Mouse (Mus musculus) cerebellum, adult 2 months (tissue): ENCODE results near the gene Lif. TPM values are rescaled to one million over a fixed set of nuclear protein-coding genes. Genes with fewer than 3 reads are reported as not detected.

Experiments
- DNase-seq, 2 experiments: peaks; one replicate each; pipeline ENCODE4 v3.0.0; 2021
- H3K27ac ChIP-seq: fragments of 200-500 bp; 2 replicates; pipeline ENCODE4 v1.5.1; 2012; ENCODE audit warnings: low read length, control low read depth, inconsistent platforms; ENCODE audit not compliant: insufficient read depth
- H3K27me3 ChIP-seq: fragments of 200-500 bp; 2 replicates; pipeline ENCODE4 v1.6.1; 2012; ENCODE audit warnings: inconsistent platforms, mild to moderate bottlenecking, low read length, moderate library complexity; ENCODE audit not compliant: control insufficient read depth, insufficient read depth
- H3K4me1 ChIP-seq: fragments of 200-500 bp; 2 replicates; pipeline ENCODE4 v1.6.1; 2011; ENCODE audit warnings: low read length; ENCODE audit not compliant: control insufficient read depth, insufficient read depth
- H3K4me3 ChIP-seq: fragments of 200-500 bp; replicated peaks from 2 replicates; pipeline ENCODE3; 2011; ENCODE audit warnings: mild to moderate bottlenecking, low read depth, low read length, control low read depth; ENCODE audit not compliant: insufficient read depth
- CTCF ChIP-seq: fragments of 200-500 bp; IDR thresholded peaks from 2 replicates; pipeline ENCODE4 v1.5.1; 2011; ENCODE audit warnings: low read depth, mild to moderate bottlenecking, control low read depth, low read length, moderate library complexity, borderline replicate concordance; ENCODE audit not compliant: insufficient read depth
- POLR2A ChIP-seq: fragments of 200-500 bp; IDR thresholded peaks from 2 replicates; pipeline ENCODE4 v1.6.1; 2011; ENCODE audit warnings: low read length, control low read depth, borderline replicate concordance; ENCODE audit not compliant: insufficient read depth
- WGBS: fragments of 180-500 bp; shearing (Covaris S2); methylation state at CpG from one replicate; pipeline ENCODE4 v1.1.7; 2018; 5-methylcytosine and 5-hydroxymethylcytosine counted together
- polyA plus RNA-seq: library from polyadenylated mRNA; depleted of rRNA; stranded (reverse); fragments of >200 nt; gene quantifications from 2 replicates; pipeline ENCODE4 v1.2.3, GENCODE M21; 2012

The Lif gene
- polyA plus RNA-seq, 1 experiment: 0.15 TPM

DNA sequence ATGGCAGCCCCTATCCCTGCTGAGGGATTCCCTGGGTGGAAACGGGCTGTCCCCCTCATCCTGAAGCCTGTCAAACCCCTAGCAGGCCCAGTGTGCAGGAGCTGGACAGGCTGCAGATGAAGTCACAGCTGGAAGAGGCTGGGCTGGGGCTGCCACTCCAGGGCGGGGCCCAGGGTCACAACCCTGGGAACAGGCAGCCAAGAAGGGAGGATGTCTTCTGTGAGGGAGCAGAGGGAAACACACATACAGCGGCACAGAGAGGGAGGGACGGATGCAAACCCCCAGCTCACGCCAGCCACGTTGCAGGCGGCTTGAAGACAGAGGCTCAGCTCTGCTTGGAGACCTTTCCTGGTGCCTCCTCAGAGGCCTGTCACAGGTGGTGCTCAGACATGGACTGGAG lies 6.7 kb downstream of the Lif start:
- TF ChIP-seq CTCF: no peak
- no peak for TF ChIP-seq POLR2A
- WGBS: 82% methylated on average over 7 of the region's 7 CpGs
- Histone ChIP-seq H3K4me1 (peaks cover 10% of the 10 kb centered on the region; the same call in 1 of the 2 replicates), H3K27me3 (no peaks in the 10 kb centered on the region; the same call in 1 of the 2 replicates), H3K27ac (no peak overlapping the region), H3K4me3 (no peak overlapping the region)
- no peak for DNase-seq

DNA sequence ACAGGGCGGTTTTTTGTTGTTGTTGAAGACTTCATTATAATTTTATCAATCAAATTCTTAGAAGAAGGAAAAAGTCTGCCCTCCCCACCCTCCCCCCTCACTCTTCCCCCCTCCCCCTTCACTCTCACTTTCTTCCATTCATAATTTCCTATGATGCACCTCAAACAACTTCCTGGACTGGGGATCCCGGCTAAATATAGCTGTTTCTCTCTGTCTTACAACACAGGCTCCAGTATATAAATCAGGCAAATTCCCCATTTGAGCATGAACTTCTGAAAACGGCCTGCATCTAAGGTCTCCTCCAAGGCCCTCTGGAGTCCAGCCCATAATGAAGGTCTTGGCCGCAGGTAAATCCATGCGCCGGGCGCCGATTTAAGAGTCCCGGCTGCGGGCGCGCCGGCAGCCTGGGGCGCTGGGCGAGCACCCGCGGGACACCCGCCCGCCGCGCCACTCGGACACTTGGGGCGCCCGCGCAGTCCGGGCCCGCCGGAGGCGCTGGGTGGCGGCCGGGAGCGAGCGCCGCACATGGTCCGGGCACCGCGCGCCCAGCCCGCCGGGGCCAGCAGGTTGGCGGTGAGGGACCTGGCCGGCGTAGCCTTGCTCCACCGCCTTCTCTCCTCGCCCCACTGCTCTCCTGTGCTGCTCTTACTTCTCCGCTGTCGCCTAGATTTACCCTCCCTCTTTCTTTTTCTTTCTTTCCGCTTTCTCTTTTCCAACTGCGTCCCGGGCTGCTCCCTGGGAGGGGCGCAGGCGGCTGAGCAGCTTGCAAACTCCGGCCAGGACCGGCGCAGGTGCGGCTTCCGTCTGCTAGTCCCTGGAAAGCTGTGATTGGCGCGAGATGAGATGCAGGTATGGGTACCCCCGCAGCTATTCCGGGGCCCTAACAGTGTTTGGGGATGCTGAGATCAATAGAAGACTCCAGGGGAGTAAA lies 9.2 kb downstream of the Lif start:
- Histone ChIP-seq H3K4me1 (no peaks in the 10 kb centered on the region), H3K27ac (no peak overlapping the region), H3K4me3 (peak overlapping the region; percentile 52), H3K27me3 (no peaks in the 10 kb centered on the region; the same call in 1 of the 2 replicates)
- peak; percentile 45 to 48 for DNase-seq
- 1% methylated on average over 61 of the region's 61 CpGs for WGBS
- TF ChIP-seq CTCF (no peak), POLR2A (no peak)

DNA sequence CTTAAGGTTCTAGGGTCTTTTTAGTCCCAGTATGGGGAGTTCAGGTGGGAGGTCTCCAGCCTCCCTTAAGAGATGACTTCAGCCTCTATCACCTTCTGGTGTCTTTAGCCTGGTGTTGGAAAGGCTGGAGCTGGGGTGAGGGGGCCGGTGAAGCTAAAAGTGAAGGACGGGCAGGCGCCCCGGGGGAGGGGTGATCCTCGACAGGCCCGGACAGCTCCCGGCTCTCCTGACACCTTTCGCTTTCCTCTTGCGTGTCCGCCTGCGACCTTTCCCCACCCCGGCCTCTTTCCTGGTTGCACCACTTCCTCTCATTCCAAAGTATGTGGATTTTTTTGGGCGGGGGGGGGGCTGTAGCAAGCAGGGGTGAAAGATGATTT lies 9.8 kb downstream of the Lif start:
- WGBS: 25% methylated on average over 13 of the region's 13 CpGs
- DNase-seq: no peak
- H3K27me3 ChIP-seq: no peaks in the 10 kb centered on the region; the same call in 1 of the 2 replicates
- TF ChIP-seq POLR2A (no peak), CTCF (no peak)
- H3K4me1 ChIP-seq: no peaks in the 10 kb centered on the region
- H3K27ac ChIP-seq: no peak overlapping the region
- peak overlapping the region; percentile 52 for H3K4me3 ChIP-seq

DNA sequence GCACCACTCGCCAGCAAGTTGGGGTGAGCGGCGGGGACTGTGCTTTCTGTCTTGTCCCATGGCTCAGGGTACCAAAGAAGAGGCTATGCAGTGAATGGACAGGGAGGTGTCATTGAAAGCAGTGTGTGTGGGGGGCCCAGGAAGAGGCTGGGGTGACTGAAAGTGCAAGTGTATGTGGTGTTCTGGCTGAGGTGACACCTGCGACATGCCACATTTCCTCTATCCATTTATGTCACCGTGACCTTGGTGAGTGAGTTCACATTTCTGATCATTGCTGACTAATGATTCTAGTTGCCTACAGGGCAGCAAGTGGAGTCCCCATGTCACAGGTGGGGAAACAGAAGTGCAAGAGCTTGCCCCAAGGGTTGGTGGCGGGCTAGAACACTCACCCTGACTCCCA lies 11.1 kb downstream of the Lif start:
- Histone ChIP-seq H3K27ac (no peak overlapping the region), H3K4me1 (no peaks in the 10 kb centered on the region), H3K4me3 (no peak overlapping the region), H3K27me3 (no peaks in the 10 kb centered on the region; the same call in 1 of the 2 replicates)
- DNase-seq: no peak
- WGBS: 93% methylated on average over 6 of the region's 6 CpGs
- TF ChIP-seq CTCF: no peak
- TF ChIP-seq POLR2A: no peak

DNA sequence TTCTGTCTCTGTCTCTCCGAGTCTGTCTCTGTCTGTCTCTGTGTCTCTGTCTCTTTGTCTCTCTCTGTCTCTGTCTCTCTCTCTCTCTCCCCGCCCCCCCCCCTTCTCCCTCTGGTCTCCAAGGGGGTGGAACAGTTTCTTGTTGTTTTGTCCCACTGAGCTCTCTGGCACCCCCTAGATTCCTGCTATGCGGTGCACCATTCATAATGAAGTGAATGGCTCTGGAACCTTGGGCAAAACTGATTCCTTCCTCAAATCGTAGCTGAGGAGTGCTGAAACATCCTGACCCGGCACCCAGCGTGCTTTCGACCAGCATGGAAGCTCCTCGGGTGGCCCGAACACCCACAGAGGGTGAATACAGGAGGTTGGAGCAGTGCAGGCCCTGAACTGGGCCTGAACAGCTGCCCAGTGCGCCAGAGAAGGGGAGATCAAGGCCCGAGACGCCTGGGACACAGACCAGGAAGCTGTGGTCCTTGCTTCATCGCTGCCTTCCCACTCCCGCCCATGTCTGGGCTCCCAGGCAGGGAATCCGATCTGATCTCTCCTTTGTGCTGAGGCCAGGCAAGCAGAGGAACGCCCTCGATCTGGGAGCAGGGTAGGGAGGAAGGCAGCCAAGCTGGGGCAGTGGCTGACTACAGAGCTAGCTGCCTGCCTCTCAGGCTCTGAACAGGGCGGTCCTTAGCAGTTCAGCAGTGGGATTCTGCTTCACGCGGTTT lies 13.5 kb downstream of the Lif start:
- no peak for DNase-seq
- TF ChIP-seq POLR2A: no peak
- no peak; the same call in 1 of the 2 replicates for TF ChIP-seq CTCF
- WGBS: 38% methylated on average over 20 of the region's 20 CpGs

DNA sequence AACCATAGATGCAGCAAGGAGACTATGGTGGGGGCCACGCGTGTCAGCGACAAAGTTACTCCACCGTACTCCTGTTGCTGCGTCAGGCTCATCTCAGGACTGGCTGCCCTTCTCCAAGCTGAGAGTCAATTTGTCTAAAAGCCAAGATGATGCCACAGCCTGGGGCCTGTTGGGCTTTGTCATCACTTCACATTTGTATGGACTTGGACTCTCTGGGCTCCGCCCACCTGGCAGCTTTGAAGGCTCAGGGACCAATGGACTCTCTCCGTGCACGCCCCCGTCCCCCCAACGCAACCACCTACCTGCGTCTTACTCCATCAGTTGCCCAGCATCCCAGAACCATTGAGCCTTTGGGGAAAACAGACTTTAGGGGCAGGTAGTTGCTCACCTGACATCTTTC lies 14.2 kb downstream of the Lif start:
- no peak overlapping the region for H3K4me3 ChIP-seq
- H3K4me1 ChIP-seq: no peaks in the 10 kb centered on the region
- no peak overlapping the region for H3K27ac ChIP-seq
- DNase-seq: no peak
- TF ChIP-seq POLR2A: no peak
- no peak for TF ChIP-seq CTCF
- no peaks in the 10 kb centered on the region for H3K27me3 ChIP-seq
- 78% methylated on average over 11 of the region's 11 CpGs for WGBS

More for the DNA sequence above, 13.5 kb downstream of the Lif start:
- Histone ChIP-seq H3K27me3 (no peaks in the 10 kb centered on the region), H3K4me3 (no peak overlapping the region), H3K27ac (no peak overlapping the region), H3K4me1 (no peaks in the 10 kb centered on the region)

DNA sequence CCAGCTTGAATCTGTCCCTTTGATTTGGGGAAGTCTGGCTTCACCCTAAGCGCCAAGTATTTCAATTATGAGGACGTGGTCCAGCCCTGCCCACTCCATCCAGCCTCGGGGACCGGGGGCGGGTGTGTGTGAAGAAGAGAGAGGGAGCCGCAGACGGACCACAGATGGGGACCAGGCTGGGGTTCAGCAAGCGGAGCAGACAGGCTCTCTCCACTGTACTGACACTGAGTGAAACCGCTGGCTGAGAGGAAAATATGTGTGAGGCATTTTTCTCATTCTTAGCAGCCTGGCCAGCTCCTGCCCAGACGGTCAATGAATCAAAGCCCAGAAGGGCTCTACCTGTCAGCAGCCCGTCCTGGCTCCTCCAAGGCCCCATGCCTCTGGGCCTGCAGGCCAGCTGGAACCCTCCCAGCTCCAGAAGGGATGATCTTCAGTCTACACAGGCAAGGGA lies 19.1 kb downstream of the Lif start:
- DNase-seq: no peak
- Histone ChIP-seq H3K27me3 (peaks cover 1% of the 10 kb centered on the region; the same call in 1 of the 2 replicates), H3K4me3 (no peak overlapping the region), H3K27ac (no peak overlapping the region), H3K4me1 (no peaks in the 10 kb centered on the region; the same call in 1 of the 2 replicates)
- no peak for TF ChIP-seq CTCF
- no peak for TF ChIP-seq POLR2A
- 49% methylated on average over 11 of the region's 11 CpGs for WGBS
